Mouse (Mus musculus) ES-Bruce4 (cell line): ENCODE data around the gene Cdk5rap2.

Experiments
- CTCF ChIP-seq: IDR thresholded peaks from one replicate; pipeline ENCODE4 v1.8.1; 2011; ENCODE audit warnings: low read depth, low read length
- EP300 ChIP-seq: IDR thresholded peaks from 2 replicates; pipeline ENCODE4 v1.6.1; 2011; ENCODE audit warnings: low read depth, low read length; ENCODE audit not compliant: insufficient read depth
- POLR2A ChIP-seq: IDR thresholded peaks from one replicate; pipeline ENCODE4 v1.8.1; 2011; ENCODE audit warnings: low read length; ENCODE audit not compliant: insufficient read depth

DNA sequence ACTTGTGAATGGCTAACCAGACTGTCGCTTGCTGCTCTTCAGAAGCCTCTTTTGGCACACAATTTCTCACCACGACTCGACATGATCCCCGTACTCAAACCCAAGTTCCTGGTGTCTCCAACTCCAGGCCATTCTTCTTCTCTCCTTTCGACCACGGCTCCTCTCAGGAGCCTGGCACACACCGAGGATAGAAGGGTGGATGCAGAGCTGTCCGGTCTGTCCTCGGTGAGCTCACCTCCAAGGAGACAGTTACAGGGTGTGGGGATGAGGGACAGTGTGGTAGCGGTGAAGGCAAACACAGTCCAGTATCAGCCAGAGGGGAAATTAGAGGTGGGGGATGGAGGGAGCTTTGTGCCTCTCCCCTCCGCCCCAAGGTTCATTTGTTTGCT, 149.8 kb downstream of the Cdk5rap2 start:
- no peak for TF ChIP-seq CTCF
- no peak for TF ChIP-seq POLR2A
- no peak for TF ChIP-seq EP300
